Mouse (Mus musculus) left cerebral cortex, adult 8-10 months (tissue): ENCODE measurements around the gene Abca16. TPM values are rescaled to one million over a fixed set of nuclear protein-coding genes. Genes with fewer than 3 reads are reported as not detected.

Experiments used
- DNase-seq, 2 experiments: peaks; one replicate each; pipeline ENCODE4 v3.0.0; 2022; ENCODE audit warnings: low spot score in 2 of 2
- total RNA-seq, 4 experiments: library from RNA; stranded (reverse); gene quantifications; 2 replicates each; pipeline ENCODE4 v1.2.4; 2022

Gene Abca16
- total RNA-seq, result not detected

- no peak for DNase-seq
Observed at GRCm38 (mm10) chr7:120409447-120409846, at the start of gene Abca16. Gene Abca16, plus strand, starts transcription at chr7:120409647.

DNA sequence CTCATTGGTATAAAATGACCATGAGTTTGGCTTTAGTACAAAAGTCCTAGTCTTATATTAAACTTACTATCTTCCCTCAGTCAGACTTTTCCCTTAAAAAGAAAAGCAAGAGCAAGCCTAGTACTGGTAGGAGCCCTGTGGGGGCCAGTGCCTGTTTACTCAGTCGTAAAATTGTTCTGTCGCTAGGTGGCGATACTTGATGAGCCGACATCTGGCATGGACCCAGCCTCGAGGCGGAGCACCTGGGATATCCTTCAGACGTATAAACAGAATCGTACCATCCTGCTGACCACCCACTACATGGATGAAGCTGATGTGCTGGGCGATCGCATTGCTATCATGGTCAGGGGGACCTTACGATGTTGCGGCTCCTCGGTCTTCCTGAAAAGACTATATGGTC, 48.3 kb upstream of the Abca16 start:
- DNase-seq, result no peak

DNA sequence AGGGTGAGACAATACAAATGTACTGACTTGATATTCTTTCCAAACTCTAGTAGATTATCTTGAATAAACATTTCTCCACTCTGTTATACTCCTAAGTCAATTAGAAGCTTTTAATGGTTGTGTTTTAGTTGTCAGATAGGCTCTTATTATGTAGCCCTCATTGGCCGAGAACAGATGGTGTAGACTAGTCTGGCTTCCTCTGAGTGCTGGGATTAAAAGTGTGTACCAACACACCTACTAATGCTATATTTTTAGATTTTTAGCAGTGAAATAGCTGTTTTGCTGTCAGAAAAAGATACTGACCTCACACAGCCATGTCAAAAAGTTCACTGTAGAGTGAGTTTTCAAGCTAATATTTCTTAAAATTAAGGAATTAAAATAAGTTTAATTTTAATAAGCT, 2.9 kb downstream of the Abca16 start:
- no peak for DNase-seq

- DNase-seq, result no peak
Observed at GRCm38 (mm10) chr7:120426625-120427024, 17.2 kb downstream of the Abca16 start.

GRCm38 (mm10) chr7:120431464-120431863, 22.0 kb downstream of the Abca16 start:
- no peak for DNase-seq

GRCm38 (mm10) chr7:120503891-120504662, 94.6 kb downstream of the Abca16 start:
- no peak for DNase-seq

- no peak for DNase-seq
Observed at GRCm38 (mm10) chr7:120504663-120504979, 95.2 kb downstream of the Abca16 start.

GRCm38 (mm10) chr7:120534805-120535204, 125.4 kb downstream of the Abca16 start:
- no peak for DNase-seq

DNA sequence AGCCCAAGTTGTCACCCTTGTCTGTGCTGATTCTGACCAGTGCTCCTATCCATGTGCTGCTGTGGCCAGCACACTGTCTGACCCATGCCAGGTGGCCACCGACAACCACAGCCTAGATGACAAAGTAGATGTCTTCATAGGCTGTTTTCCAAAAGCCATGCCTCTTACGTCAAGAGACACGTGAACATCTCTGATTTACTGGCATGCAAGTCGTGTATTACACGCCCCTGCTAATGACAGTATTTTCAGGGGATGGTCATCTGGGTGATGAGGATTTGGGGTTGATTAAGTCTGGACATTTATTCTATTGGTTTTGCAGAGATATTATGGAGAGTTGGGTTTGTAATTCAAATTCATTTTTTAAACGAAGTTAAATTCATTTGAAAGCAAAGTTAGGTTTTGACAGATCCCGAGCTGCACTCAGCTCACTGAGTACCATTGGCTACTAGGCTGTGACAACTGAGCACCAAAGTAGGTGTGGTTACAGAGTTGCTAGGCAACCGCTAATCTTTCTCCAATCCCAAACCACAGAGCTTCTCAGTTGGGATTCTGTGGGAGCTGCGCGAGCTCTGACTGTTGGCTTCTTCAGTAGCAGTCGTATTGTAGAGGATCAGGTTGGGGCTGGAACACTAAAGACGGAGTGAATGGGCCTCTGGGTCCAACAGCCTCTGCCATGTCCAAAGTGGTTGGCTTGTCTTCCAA, 143.2 kb downstream of the Abca16 start:
- peak in 1 of 2 experiments; percentile 9 for DNase-seq

GRCm38 (mm10) chr7:120553181-120553551, 143.7 kb downstream of the Abca16 start:
- no peak for DNase-seq

- no peak for DNase-seq
Observed at GRCm38 (mm10) chr7:120567366-120567765, 157.9 kb downstream of the Abca16 start.

- DNase-seq, result no peak
Observed at GRCm38 (mm10) chr7:120576520-120576919, 167.1 kb downstream of the Abca16 start.

Other genes starting within 250 kb of the Abca16 start
- under 1 TPM; 0.17 to 0.46 (median 0.28) TPM for gene Anks4b, start 235.8 kb upstream of the Abca16 start, total RNA-seq
- 10 to 100 TPM; 71.5 to 99.6 (median 90.4) TPM for gene Crym, start 207.5 kb upstream of the Abca16 start, total RNA-seq
- under 1 TPM in 2 of 4 experiments, not detected in 2; 0.06 to 0.07 TPM for gene Abca14, start 205.7 kb upstream of the Abca16 start, total RNA-seq
- not detected for gene Abca15, start 81.0 kb upstream of the Abca16 start, total RNA-seq
- 100 to 1,000 TPM; 248 to 256 (median 249) TPM for gene Uqcrc2, start 225.5 kb downstream of the Abca16 start, total RNA-seq